Mouse (Mus musculus) kidney, adult 2 months (tissue): Measurements from ENCODE around the gene D10Jhu81e.

ENCODE experiments used
- CTCF ChIP-seq: fragments of 200-500 bp; conservative IDR thresholded peaks from 2 replicates; pipeline ENCODE4 v1.5.1; 2011; ENCODE audit warnings: low read depth, mild to moderate bottlenecking, control low read depth, low read length, moderate library complexity, mixed read lengths; ENCODE audit not compliant: insufficient read depth, insufficient read length
- POLR2A ChIP-seq: fragments of 200-500 bp; IDR thresholded peaks from one replicate; pipeline ENCODE4 v1.6.1; 2011; ENCODE audit warnings: low read depth, low read length, control low read depth

DNA sequence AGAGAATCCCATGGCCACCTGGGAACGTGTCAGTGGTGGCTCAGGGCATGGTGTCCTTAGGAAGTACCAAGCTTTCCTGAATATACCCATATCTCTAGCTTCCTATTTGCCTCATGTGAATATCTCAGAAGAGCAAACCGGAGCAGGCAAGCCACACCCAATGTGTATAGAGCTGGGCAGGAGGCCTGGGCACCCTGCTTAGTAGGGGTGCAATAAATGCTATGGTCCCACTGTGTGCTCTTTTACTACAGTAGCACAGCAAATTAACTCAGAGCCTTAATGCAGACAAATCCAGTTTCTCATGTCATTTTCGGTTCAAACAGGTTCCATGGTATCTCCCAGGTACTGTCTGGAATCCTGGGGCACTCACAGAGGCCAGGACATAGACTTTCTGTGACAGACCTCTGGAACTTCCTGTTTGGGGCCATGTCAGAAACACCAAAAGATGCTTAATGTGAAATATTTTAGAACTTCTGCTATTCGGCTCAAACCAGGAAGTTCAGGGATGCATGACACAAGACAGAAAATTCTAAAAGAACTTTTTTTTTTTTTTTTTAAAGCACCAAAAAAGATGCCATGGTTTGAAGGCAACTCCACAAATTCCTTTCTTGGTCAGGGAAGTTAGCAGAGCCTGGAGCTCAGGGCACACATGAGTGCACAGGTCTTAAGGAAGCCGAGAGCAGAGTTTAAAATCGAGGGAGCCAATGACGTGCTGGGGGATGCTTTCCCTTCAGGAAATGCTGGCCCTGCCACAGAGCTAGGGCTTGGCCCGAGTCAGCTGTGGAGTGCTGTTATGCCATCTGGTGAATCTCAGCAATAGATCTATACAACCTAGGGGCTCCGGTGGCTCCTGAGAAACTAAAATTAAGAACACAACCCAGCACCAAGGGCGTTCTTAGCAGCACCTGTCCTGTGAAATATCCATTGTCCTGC lies 20.5 kb downstream of the D10Jhu81e start:
- TF ChIP-seq POLR2A (no peak), CTCF (no peak)
